Mouse (Mus musculus): Measurements from ENCODE around the gene Tmem212. TPM values are rescaled to one million over a fixed set of nuclear protein-coding genes. Genes with fewer than 3 reads are reported as not detected.

The Tmem212 gene
- polyA plus RNA-seq, 1 experiment from 2014 or later = not detected

- Histone ChIP-seq H3K4me2 (no peak overlapping the region), H3K9ac (no peak overlapping the region), H3K27ac (no peak overlapping the region), H3K9me3 (no peaks in the 10 kb centered on the region), H3K27me3 (no peaks in the 10 kb centered on the region), H3K4me3 (no peak overlapping the region), H3K4me1 (no peaks in the 10 kb centered on the region), H3K36me3 (no peaks in the 10 kb centered on the region)
- no peak for ATAC-seq (ENCODE audit: insufficient number of reproducible peaks, low FRiP score, low TSS enrichment, low read depth)
- WGBS = 83% methylated on average over 11 of the region's 11 CpGs
Observed at GRCm38 (mm10) chr3:27921268-27922020, 25.3 kb upstream of the Tmem212 start.

- no peak overlapping the region for H3K4me3 ChIP-seq
Observed at GRCm38 (mm10) chr3:27918656-27919436, 22.7 kb upstream of the Tmem212 start.

GRCm38 (mm10) chr3:27909016-27909415 lies 12.8 kb upstream of the Tmem212 start:
- ATAC-seq (ENCODE audit: insufficient number of reproducible peaks, low FRiP score, low TSS enrichment, low read depth) = no peak

More at GRCm38 (mm10) chr3:27918656-27919436, 22.7 kb upstream of the Tmem212 start:
- ATAC-seq (ENCODE audit: insufficient number of reproducible peaks, low FRiP score, low TSS enrichment, low read depth) = no peak
- WGBS = 86% methylated on average over 14 of the region's 14 CpGs
- Histone ChIP-seq H3K9ac (no peak overlapping the region), H3K36me3 (no peaks in the 10 kb centered on the region), H3K27ac (no peak overlapping the region), H3K27me3 (no peaks in the 10 kb centered on the region), H3K4me1 (no peaks in the 10 kb centered on the region), H3K4me2 (no peak overlapping the region), H3K9me3 (no peaks in the 10 kb centered on the region)

GRCm38 (mm10) chr3:27908316-27908715 lies 12.1 kb upstream of the Tmem212 start:
- Histone ChIP-seq H3K4me3 (no peak overlapping the region), H3K4me1 (no peaks in the 10 kb centered on the region), H3K9me3 (no peaks in the 10 kb centered on the region), H3K4me2 (no peak overlapping the region), H3K36me3 (no peaks in the 10 kb centered on the region), H3K9ac (no peak overlapping the region), H3K27me3 (no peaks in the 10 kb centered on the region), H3K27ac (no peak overlapping the region)
- 70% methylated on average over 2 of the region's 2 CpGs for WGBS
- no peak for ATAC-seq (ENCODE audit: insufficient number of reproducible peaks, low FRiP score, low TSS enrichment, low read depth)

More at GRCm38 (mm10) chr3:27909016-27909415, 12.8 kb upstream of the Tmem212 start:
- Histone ChIP-seq H3K9ac (no peak overlapping the region), H3K4me3 (no peak overlapping the region), H3K4me1 (no peaks in the 10 kb centered on the region), H3K27ac (no peak overlapping the region), H3K9me3 (no peaks in the 10 kb centered on the region), H3K36me3 (no peaks in the 10 kb centered on the region), H3K4me2 (no peak overlapping the region), H3K27me3 (no peaks in the 10 kb centered on the region)
- WGBS = 96% methylated on average over 3 of the region's 3 CpGs

GRCm38 (mm10) chr3:27907301-27907700 lies 11.1 kb upstream of the Tmem212 start:
- H3K27ac ChIP-seq = no peak overlapping the region
- no peaks in the 10 kb centered on the region for H3K27me3 ChIP-seq
- no peaks in the 10 kb centered on the region for H3K4me1 ChIP-seq
- no peak overlapping the region for H3K4me3 ChIP-seq
- H3K4me2 ChIP-seq = no peak overlapping the region
- no peak for ATAC-seq (ENCODE audit: insufficient number of reproducible peaks, low FRiP score, low TSS enrichment, low read depth)
- 73% methylated on average over 2 of the region's 2 CpGs for WGBS
- H3K9me3 ChIP-seq = no peaks in the 10 kb centered on the region
- H3K36me3 ChIP-seq = no peaks in the 10 kb centered on the region
- H3K9ac ChIP-seq = no peak overlapping the region

- ATAC-seq (ENCODE audit: insufficient number of reproducible peaks, low FRiP score, low TSS enrichment, low read depth) = peak; percentile 52; the same call in 1 of the 2 replicates
- Histone ChIP-seq H3K36me3 (no peaks in the 10 kb centered on the region), H3K4me2 (no peak overlapping the region), H3K9me3 (no peaks in the 10 kb centered on the region), H3K4me3 (no peak overlapping the region), H3K4me1 (no peaks in the 10 kb centered on the region), H3K27me3 (no peaks in the 10 kb centered on the region), H3K27ac (no peak overlapping the region), H3K9ac (no peak overlapping the region)
- 76% methylated on average over 7 of the region's 7 CpGs for WGBS
Observed at GRCm38 (mm10) chr3:27906647-27907209, 10.6 kb upstream of the Tmem212 start.

- no peak overlapping the region for H3K4me2 ChIP-seq
- no peaks in the 10 kb centered on the region for H3K9me3 ChIP-seq
- no peak for ATAC-seq (ENCODE audit: insufficient number of reproducible peaks, low FRiP score, low TSS enrichment, low read depth)
- H3K9ac ChIP-seq = no peak overlapping the region
- H3K27ac ChIP-seq = no peak overlapping the region
- H3K36me3 ChIP-seq = no peaks in the 10 kb centered on the region
- WGBS = 64% methylated on average over 13 of the region's 13 CpGs
- H3K4me3 ChIP-seq = no peak overlapping the region
- H3K4me1 ChIP-seq = 0 out of 2 replicates have a peak, but pooled peaks cover 2% of the 10 kb centered on the region
- no peaks in the 10 kb centered on the region for H3K27me3 ChIP-seq
Observed at GRCm38 (mm10) chr3:27904659-27905330, 8.6 kb upstream of the Tmem212 start.

- WGBS = 88% methylated on average over 6 of the region's 6 CpGs
- H3K9ac ChIP-seq = no peak overlapping the region
Observed at GRCm38 (mm10) chr3:27901846-27902245, 5.7 kb upstream of the Tmem212 start.

GRCm38 (mm10) chr3:27899012-27899726 lies 3.0 kb upstream of the Tmem212 start:
- no peak overlapping the region for H3K4me2 ChIP-seq
- no peak overlapping the region; the same call in 1 of the 2 replicates for H3K27ac ChIP-seq
- H3K9ac ChIP-seq = no peak overlapping the region
- no peak for ATAC-seq (ENCODE audit: insufficient number of reproducible peaks, low FRiP score, low TSS enrichment, low read depth)
- WGBS = 51% methylated on average over 13 of the region's 13 CpGs
- H3K9me3 ChIP-seq = no peaks in the 10 kb centered on the region
- no peak overlapping the region for H3K4me3 ChIP-seq
- no peaks in the 10 kb centered on the region for H3K27me3 ChIP-seq
- no peaks in the 10 kb centered on the region for H3K36me3 ChIP-seq
- peaks cover 14% of the 10 kb centered on the region for H3K4me1 ChIP-seq

More at GRCm38 (mm10) chr3:27901846-27902245, 5.7 kb upstream of the Tmem212 start:
- ATAC-seq (ENCODE audit: insufficient number of reproducible peaks, low FRiP score, low TSS enrichment, low read depth) = no peak
- Histone ChIP-seq H3K9me3 (no peaks in the 10 kb centered on the region), H3K27ac (no peak overlapping the region), H3K4me1 (peaks cover 14% of the 10 kb centered on the region), H3K27me3 (no peaks in the 10 kb centered on the region), H3K4me3 (no peak overlapping the region), H3K36me3 (no peaks in the 10 kb centered on the region), H3K4me2 (no peak overlapping the region)

GRCm38 (mm10) chr3:27898178-27898577 lies 2.0 kb upstream of the Tmem212 start:
- WGBS = 79% methylated on average over 10 of the region's 10 CpGs
- Histone ChIP-seq H3K9ac (no peak overlapping the region), H3K4me1 (peaks cover 14% of the 10 kb centered on the region), H3K27me3 (no peaks in the 10 kb centered on the region), H3K36me3 (no peaks in the 10 kb centered on the region), H3K27ac (no peak overlapping the region), H3K4me3 (no peak overlapping the region), H3K9me3 (no peaks in the 10 kb centered on the region), H3K4me2 (no peak overlapping the region)
- ATAC-seq (ENCODE audit: insufficient number of reproducible peaks, low FRiP score, low TSS enrichment, low read depth) = no peak

GRCm38 (mm10) chr3:27886578-27886977 lies 9.6 kb downstream of the Tmem212 start:
- Histone ChIP-seq H3K9ac (no peak overlapping the region), H3K36me3 (no peaks in the 10 kb centered on the region), H3K27ac (no peak overlapping the region), H3K4me2 (no peak overlapping the region), H3K9me3 (no peaks in the 10 kb centered on the region), H3K27me3 (no peaks in the 10 kb centered on the region), H3K4me3 (no peak overlapping the region), H3K4me1 (peaks cover 17% of the 10 kb centered on the region)
- 54% methylated on average over 7 of the region's 7 CpGs for WGBS
- ATAC-seq (ENCODE audit: insufficient number of reproducible peaks, low FRiP score, low TSS enrichment, low read depth) = no peak

All from limb, embryonic 15.5 days (tissue).